Mouse (Mus musculus): ENCODE measurements around the gene Fam8a1. TPM values are rescaled to one million over a fixed set of nuclear protein-coding genes. Genes with fewer than 3 reads are reported as not detected.

Fam8a1 gene
- total and polyA plus RNA-seq, 3 experiments: 8.4 to 16.5 TPM; not detected in 1

DNA sequence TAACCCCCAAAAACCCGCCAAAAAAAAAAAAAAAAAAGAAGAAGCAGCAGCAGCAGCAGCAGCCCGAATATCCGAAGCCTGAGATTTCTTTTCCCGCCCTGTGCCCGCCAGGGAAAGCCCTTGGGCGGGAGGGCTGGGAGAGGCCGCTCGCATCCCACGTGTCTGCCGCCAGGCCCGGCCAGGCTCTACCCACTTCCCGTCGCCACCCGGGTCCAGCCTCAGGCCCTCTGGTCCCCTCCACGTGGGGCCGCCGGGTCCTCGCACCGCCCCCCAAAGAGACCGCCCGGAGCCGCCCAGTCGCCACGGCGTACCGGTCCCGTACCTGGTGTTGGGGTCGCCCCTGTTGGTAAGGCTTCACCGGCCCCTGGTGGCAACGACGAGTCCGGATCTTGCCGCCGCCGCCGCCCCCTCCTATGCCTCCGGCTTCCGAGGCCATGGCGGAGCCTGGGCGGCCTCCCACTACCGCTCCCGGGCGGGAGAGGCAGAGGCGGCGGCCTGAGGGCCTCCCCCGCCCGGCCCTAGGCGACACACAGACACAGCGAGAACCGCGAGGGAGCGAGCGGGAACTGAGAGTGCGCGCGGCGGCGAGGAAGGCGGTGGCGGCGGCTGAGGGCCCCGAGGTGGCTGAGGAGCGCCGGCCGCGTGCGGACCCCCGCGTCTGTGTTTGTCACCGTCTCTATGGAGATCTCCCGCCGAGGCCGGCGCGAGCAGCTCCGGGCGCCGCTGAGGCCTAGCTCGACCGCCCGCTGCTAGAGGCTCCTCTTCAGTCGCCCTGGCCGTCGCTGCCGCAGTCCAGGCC lies 57.9 kb downstream of the Fam8a1 start:
- peak; percentile 75 for TF ChIP-seq ZNF384 (IDR thresholded peaks at IDR 0.05; ENCODE audit: low read depth, low read length)
- no peak for TF ChIP-seq MYC (IDR thresholded peaks at IDR 0.05; ENCODE audit: low read depth, low read length)
- no peak for TF ChIP-seq UBTF (IDR thresholded peaks at IDR 0.05; ENCODE audit: borderline replicate concordance, insufficient read depth, low read depth, low read length)
- peak; percentile 84 for TF ChIP-seq MXI1 (IDR thresholded peaks at IDR 0.05; ENCODE audit: low read depth, low read length)
- peak overlapping the region; percentile 96 for H3K9ac ChIP-seq (ENCODE audit: control insufficient read depth, low read depth, low read length, poor library complexity, severe bottlenecking)
- H3K36me3 ChIP-seq (ENCODE audit: control insufficient read depth in 1 of 2, insufficient read depth in 2 of 2, low read length in 2 of 2): peaks cover 4 to 27% of the 10 kb centered on the region in 2 experiments; a peak in 3 of 4 replicates
- H3K27me3 ChIP-seq (ENCODE audit: control insufficient read depth in 1 of 2, insufficient read depth in 2 of 2, low read length in 2 of 2): no peaks in the 10 kb centered on the region
- peak overlapping the region; percentile 81 for H3K27ac ChIP-seq (ENCODE audit: control insufficient read depth, low read depth, low read length)
- H3K79me2 ChIP-seq (ENCODE audit: control insufficient read depth, insufficient read depth, low read length, poor library complexity): peaks cover 41% of the 10 kb centered on the region
- H3K9me3 ChIP-seq (replicated peaks; ENCODE audit: insufficient read depth, low read length): no peaks in the 10 kb centered on the region
- DNase-seq (ENCODE audit: low read depth, low spot score): peak; percentile 74
- H3K4me3 ChIP-seq (ENCODE audit: control insufficient read depth in 1 of 2, insufficient read depth in 1 of 2, low read depth in 2 of 2, low read length in 2 of 2): peak overlapping the region; percentile 89 to 91
- peaks cover 11 to 15% of the 10 kb centered on the region in 2 experiments; a peak in 3 of 4 replicates for H3K4me1 ChIP-seq (ENCODE audit: control insufficient read depth in 1 of 2, insufficient read depth in 2 of 2, low read length in 2 of 2)

Other genes starting within 250 kb of the Fam8a1 start
- gene Cap2, start 167.7 kb upstream of the Fam8a1 start, total RNA-seq (2012; rRNA removed): 14.1 and 14.8 TPM in 2 replicates
- gene Cap2, start 167.7 kb upstream of the Fam8a1 start, polyA plus RNA-seq (2012; ENCODE audit: insufficient read depth in 1 of 2, insufficient read length in 2 of 2, low read depth in 1 of 2, low replicate concordance in 2 of 2, missing spikeins in 1 of 2): 100 to 1,000 TPM in 1 of 2 experiments, 10 to 100 TPM in 1; 22.3 to 120 TPM
- gene Nup153, start 58.4 kb downstream of the Fam8a1 start, total RNA-seq (2012; rRNA removed): 64.6 and 66.1 TPM in 2 replicates
- gene Nup153, start 58.4 kb downstream of the Fam8a1 start, polyA plus RNA-seq (2012; ENCODE audit: insufficient read depth in 1 of 2, insufficient read length in 2 of 2, low read depth in 1 of 2, low replicate concordance in 2 of 2, missing spikeins in 1 of 2): 100 to 1,000 TPM in 1 of 2 experiments, 10 to 100 TPM in 1; 82.8 to 221 TPM

All from MEL (cell line).